Mouse (Mus musculus): Measurements from ENCODE around the gene Fcgr3.

Fcgr3 gene

GRCm38 (mm10) chr1:171064491-171065242 is at the start of gene Fcgr3:
TSS of gene Fcgr3 (minus strand) at chr1:171064935.
- in situ Hi-C loops (cut with MboI, MseI), result loop anchor here in 1 of 2 experiments (5.0 to 25.0 kb wide), 3 partner anchors 38 to 1448 kb away; partner anchors contain the start of genes Cfap45, Hsd17b7 and Tagln2

GRCm38 (mm10) chr1:171113873-171114299 is 49.2 kb upstream of the Fcgr3 start, which contains the start of gene Cfap126:
TSS of gene Cfap126 (plus strand) at chr1:171113918.
- in situ Hi-C loops (cut with MboI, MseI), result loop anchor here in 1 of 2 experiments (10.0 kb wide), 1 partner anchor 141 kb away; the partner anchor contains the start of genes Adamts4 and Ndufs2

GRCm38 (mm10) chr1:171112986-171113385 is 48.3 kb upstream of the Fcgr3 start:
- in situ Hi-C loops (cut with MboI, MseI), result loop anchor here in 1 of 2 experiments (10.0 kb wide), 1 partner anchor 142 kb away; the partner anchor contains the start of genes Adamts4 and Ndufs2

GRCm38 (mm10) chr1:171111781-171112575 is 47.2 kb upstream of the Fcgr3 start:
- in situ Hi-C loops (cut with MboI, MseI), result loop anchor here in 1 of 2 experiments (10.0 kb wide), 1 partner anchor 143 kb away; the partner anchor contains the start of genes Adamts4 and Ndufs2

- in situ Hi-C loops (cut with MboI, MseI), result loop anchor here in 1 of 2 experiments (10.0 kb wide), 1 partner anchor 144 kb away; the partner anchor contains the start of genes Adamts4 and Ndufs2
Observed at GRCm38 (mm10) chr1:171111020-171111780, 46.5 kb upstream of the Fcgr3 start.

GRCm38 (mm10) chr1:171110659-171111019 is 45.9 kb upstream of the Fcgr3 start:
- in situ Hi-C loops (cut with MboI, MseI), result loop anchor here in 1 of 2 experiments (10.0 kb wide), 1 partner anchor 144 kb away; the partner anchor contains the start of genes Adamts4 and Ndufs2

GRCm38 (mm10) chr1:171109620-171110019 is 44.9 kb upstream of the Fcgr3 start:
- in situ Hi-C loops (cut with MboI, MseI), result loop anchor here in 1 of 2 experiments (10.0 kb wide), 1 partner anchor 145 kb away; the partner anchor contains the start of genes Adamts4 and Ndufs2

GRCm38 (mm10) chr1:171105226-171105625 is 40.5 kb upstream of the Fcgr3 start:
- in situ Hi-C loops (cut with MboI, MseI), result no loop called here

GRCm38 (mm10) chr1:171103179-171103840 is 38.6 kb upstream of the Fcgr3 start:
- in situ Hi-C loops (cut with MboI, MseI), result loop anchor here in 1 of 2 experiments (5.0 kb wide), 1 partner anchor 36 kb away; no protein-coding TSS in a partner anchor

- in situ Hi-C loops (cut with MboI, MseI), result loop anchor here in 1 of 2 experiments (5.0 kb wide), 1 partner anchor 35 kb away; no protein-coding TSS in a partner anchor
Observed at GRCm38 (mm10) chr1:171102547-171103177, 37.9 kb upstream of the Fcgr3 start.

GRCm38 (mm10) chr1:171101733-171102546 is 37.2 kb upstream of the Fcgr3 start:
- in situ Hi-C loops (cut with MboI, MseI), result loop anchor here in 1 of 2 experiments (5.0 kb wide), 1 partner anchor 35 kb away; no protein-coding TSS in a partner anchor

- in situ Hi-C loops (cut with MboI, MseI), result loop anchor here in 1 of 2 experiments (5.0 kb wide), 1 partner anchor 34 kb away; no protein-coding TSS in a partner anchor
Observed at GRCm38 (mm10) chr1:171101033-171101432, 36.3 kb upstream of the Fcgr3 start.

- in situ Hi-C loops (cut with MboI, MseI), result no loop called here
Observed at GRCm38 (mm10) chr1:171097612-171098011, 32.9 kb upstream of the Fcgr3 start.

- in situ Hi-C loops (cut with MboI, MseI), result no loop called here
Observed at GRCm38 (mm10) chr1:171097136-171097535, 32.4 kb upstream of the Fcgr3 start.

GRCm38 (mm10) chr1:171096110-171096964 is 31.6 kb upstream of the Fcgr3 start:
- in situ Hi-C loops (cut with MboI, MseI), result no loop called here

GRCm38 (mm10) chr1:171094424-171094823 is 29.7 kb upstream of the Fcgr3 start:
- in situ Hi-C loops (cut with MboI, MseI), result no loop called here

GRCm38 (mm10) chr1:171090761-171091160 is 26.0 kb upstream of the Fcgr3 start:
- in situ Hi-C loops (cut with MboI, MseI), result no loop called here

- in situ Hi-C loops (cut with MboI, MseI), result no loop called here
Observed at GRCm38 (mm10) chr1:171089891-171090290, 25.2 kb upstream of the Fcgr3 start.

Data from T-helper 17 cell (primary cell).